Mouse (Mus musculus) activated CD4-positive, CD25-positive, alpha-beta regulatory T cell, adult 4 months (primary cell): Measurements from ENCODE around the gene Polr2e. TPM values are rescaled to one million over a fixed set of nuclear protein-coding genes. Genes with fewer than 3 reads are reported as not detected.

Experiments
- ATAC-seq: one replicate; pipeline ENCODE4 v1.8.0; 2017
- polyA plus RNA-seq, 2 experiments: library from polyadenylated mRNA; unstranded; fragments of 100-300 nt; shearing (Covaris generic); gene quantifications; one replicate each; pipeline ENCODE4 v1.2.1; 2017

The Polr2e gene
- polyA plus RNA-seq, 2 experiments from 2014 or later = 174 to 175 TPM

- ATAC-seq = no peak
Observed at GRCm38 (mm10) chr10:79986963-79987362, 52.6 kb downstream of the Polr2e start.

DNA sequence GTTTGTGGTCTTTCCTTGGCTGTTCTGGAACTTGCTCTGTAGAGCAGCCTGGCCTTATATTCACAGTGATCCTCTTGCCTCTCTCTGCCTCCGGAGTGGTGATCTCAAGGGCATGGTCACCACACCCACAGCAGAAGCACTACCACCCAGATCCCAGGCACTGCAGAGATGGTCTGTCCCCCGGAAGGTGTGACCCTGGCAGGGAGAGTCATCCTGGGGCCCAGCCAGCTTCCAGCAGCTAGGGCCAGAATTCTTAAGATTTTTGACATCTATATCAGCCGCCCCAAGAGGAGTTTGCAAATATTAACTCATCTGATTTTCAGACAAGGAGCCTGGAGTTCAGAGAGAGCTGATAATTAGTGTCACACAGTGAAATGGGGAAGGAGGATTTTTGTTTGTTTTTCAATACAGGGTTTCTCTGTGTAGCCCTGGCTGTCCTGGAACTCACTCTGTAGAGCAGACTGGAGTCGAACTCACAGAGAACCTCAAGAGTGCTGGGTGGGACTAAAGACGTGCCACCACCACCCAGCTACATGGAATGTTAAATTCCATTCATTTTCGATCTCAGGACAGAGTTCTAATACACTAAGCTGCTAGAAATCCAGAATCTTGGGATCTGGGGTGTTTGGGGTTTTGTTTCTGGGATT, 53.2 kb downstream of the Polr2e start:
- no peak for ATAC-seq

Other genes with a start within 250 kb of the Polr2e start
- 1 to 10 TPM in 1 of 2 experiments, under 1 TPM in 1; 0.76 to 1.1 TPM for gene Prss57, start 248.8 kb downstream of the Polr2e start, polyA plus RNA-seq
- gene Palm, start 246.2 kb downstream of the Polr2e start, polyA plus RNA-seq = under 1 TPM; 0.55 to 0.95 TPM
- not detected for gene Misp, start 218.8 kb downstream of the Polr2e start, polyA plus RNA-seq
- gene Ptbp1, start 185.4 kb downstream of the Polr2e start, polyA plus RNA-seq = 100 to 1,000 TPM in 1 of 2 experiments, 10 to 100 TPM in 1; 94.0 to 159 TPM
- gene Prtn3, start 165.3 kb downstream of the Polr2e start, polyA plus RNA-seq = not detected
- 1 to 10 TPM; 1.6 to 2.1 TPM for gene Plppr3, start 165.2 kb downstream of the Polr2e start, polyA plus RNA-seq
- gene Elane, start 153.5 kb downstream of the Polr2e start, polyA plus RNA-seq = not detected
- gene Cfd, start 148.9 kb downstream of the Polr2e start, polyA plus RNA-seq = not detected
- 10 to 100 TPM in 1 of 2 experiments, 1 to 10 TPM in 1; 6.7 to 10.5 TPM for gene Med16, start 130.9 kb downstream of the Polr2e start, polyA plus RNA-seq
- not detected for gene Gm26602, start 128.9 kb downstream of the Polr2e start, polyA plus RNA-seq
- gene Kiss1r, start 122.8 kb downstream of the Polr2e start, polyA plus RNA-seq = under 1 TPM in 1 of 2 experiments, not detected in 1; 0.22 TPM
- gene R3hdm4, start 118.6 kb downstream of the Polr2e start, polyA plus RNA-seq = 100 to 1,000 TPM in 1 of 2 experiments, 10 to 100 TPM in 1; 92.3 to 122 TPM
- gene Arid3a, start 112.8 kb downstream of the Polr2e start, polyA plus RNA-seq = 1 to 10 TPM; 2.1 to 2.5 TPM
- 10 to 100 TPM; 63.9 to 70.0 TPM for gene Wdr18, start 79.6 kb downstream of the Polr2e start, polyA plus RNA-seq
- gene Grin3b, start 69.1 kb downstream of the Polr2e start, polyA plus RNA-seq = not detected
- 1 to 10 TPM; 1.9 to 3.8 TPM for gene Tmem259, start 55.5 kb downstream of the Polr2e start, polyA plus RNA-seq
- 100 to 1,000 TPM; 828 to 877 TPM for gene Cnn2, start 51.2 kb downstream of the Polr2e start, polyA plus RNA-seq
- gene Abca7, start 43.3 kb downstream of the Polr2e start, polyA plus RNA-seq = 10 to 100 TPM; 13.2 to 17.0 TPM
- gene Arhgap45, start 23.1 kb downstream of the Polr2e start, polyA plus RNA-seq = 100 to 1,000 TPM; 196 to 326 TPM
- gene Gpx4, start 7.4 kb upstream of the Polr2e start, polyA plus RNA-seq = 100 to 1,000 TPM; 346 to 370 TPM
- gene Sbno2, start 65.8 kb upstream of the Polr2e start, polyA plus RNA-seq = 10 to 100 TPM; 26.8 to 32.5 TPM
- 10 to 100 TPM; 22.1 to 25.4 TPM for gene Stk11, start 76.0 kb upstream of the Polr2e start, polyA plus RNA-seq
- gene Atp5d, start 98.8 kb upstream of the Polr2e start, polyA plus RNA-seq = 100 to 1,000 TPM; 338 to 428 TPM
- under 1 TPM; 0.74 to 0.96 TPM for gene Cbarp, start 101.0 kb upstream of the Polr2e start, polyA plus RNA-seq
- 1 to 10 TPM; 7.3 to 9.2 TPM for gene Midn, start 108.5 kb upstream of the Polr2e start, polyA plus RNA-seq
- 100 to 1,000 TPM; 132 to 177 TPM for gene Cirbp, start 126.2 kb upstream of the Polr2e start, polyA plus RNA-seq
- gene 1600002K03Rik, start 133.1 kb upstream of the Polr2e start, polyA plus RNA-seq = 10 to 100 TPM; 18.0 to 22.7 TPM
- gene Efna2, start 139.7 kb upstream of the Polr2e start, polyA plus RNA-seq = not detected
- gene Mum1, start 186.6 kb upstream of the Polr2e start, polyA plus RNA-seq = 10 to 100 TPM; 59.5 to 75.7 TPM
- gene Ndufs7, start 209.3 kb upstream of the Polr2e start, polyA plus RNA-seq = 100 to 1,000 TPM; 205 to 250 TPM
- gene Gamt, start 221.2 kb upstream of the Polr2e start, polyA plus RNA-seq = under 1 TPM in 1 of 2 experiments, not detected in 1; 0.34 TPM
- 10 to 100 TPM; 15.4 to 19.6 TPM for gene Dazap1, start 221.7 kb upstream of the Polr2e start, polyA plus RNA-seq